Mouse (Mus musculus): ENCODE results near the gene Cyp2f2. TPM values are rescaled to one million over a fixed set of nuclear protein-coding genes. Genes with fewer than 3 reads are reported as not detected.

Cyp2f2 gene
- polyA plus RNA-seq, 1 experiment from 2014 or later = 75.8 TPM

DNA sequence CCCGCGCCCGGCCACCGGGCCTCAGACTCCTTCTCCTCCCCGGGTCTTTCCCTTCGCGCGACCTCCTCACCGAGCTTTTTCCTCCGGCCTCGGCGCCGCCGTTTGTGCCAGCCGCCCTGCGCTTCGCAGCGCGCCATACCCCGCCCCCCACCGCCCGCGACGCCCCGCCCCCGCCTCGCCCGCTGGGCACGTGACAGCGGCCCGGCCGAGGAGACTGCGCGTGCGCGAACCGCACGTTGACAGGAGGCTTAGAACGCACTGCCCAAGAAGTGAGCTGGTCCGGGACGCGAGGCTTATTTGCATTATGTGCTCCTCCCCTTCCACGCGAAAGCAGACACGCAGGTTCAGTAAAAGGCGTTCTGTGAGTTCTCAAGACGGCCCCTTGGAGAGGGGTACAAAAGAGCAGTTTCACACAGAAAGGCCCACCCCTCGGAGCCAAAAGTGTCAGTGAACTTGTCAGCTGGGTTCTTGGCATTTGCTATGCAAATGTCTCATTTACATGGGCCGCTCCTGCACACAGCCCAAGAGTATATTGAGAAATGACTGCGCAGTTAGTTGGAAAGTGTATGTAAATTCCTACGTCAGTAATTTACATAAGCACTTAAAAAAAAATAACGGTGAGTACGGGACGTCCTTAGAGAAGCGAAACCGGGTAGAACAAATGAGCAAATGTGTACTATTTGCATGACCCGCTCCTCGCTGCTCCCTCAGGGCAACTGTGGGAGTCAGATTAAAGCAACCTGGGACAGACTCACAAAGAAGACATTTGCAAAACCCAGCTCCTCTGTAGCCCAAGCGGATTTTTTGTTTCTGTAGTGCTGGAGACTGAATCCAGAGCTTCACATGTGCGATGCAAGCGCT is 47.1 kb downstream of the Cyp2f2 start, which contains the start of gene Egln2:
Gene Egln2 (minus strand): TSS at position 189 of the 861 bp plus-strand sequence.
- Histone ChIP-seq H3K4me3 (ENCODE audit: low read length) (peak within 1 kb of the TSS; percentile 62), H3K9me3 (ENCODE audit: control insufficient read depth, low read length) (no peaks in the 10 kb centered on the region), H3K27me3 (ENCODE audit: control insufficient read depth, insufficient read depth, low read depth, low read length) (no peaks in the 10 kb centered on the region), H3K4me2 (ENCODE audit: low read depth, low read length) (peak within 1 kb of the TSS; percentile 89), H3K27ac (ENCODE audit: low read length) (peak within 1 kb of the TSS; percentile 99), H3K4me1 (replicated peaks; ENCODE audit: control insufficient read depth, insufficient read depth, low read length) (peaks cover 41% of the 10 kb centered on the region), H3K9ac (ENCODE audit: low read length) (peak within 1 kb of the TSS; percentile 92), H3K36me3 (ENCODE audit: control insufficient read depth, insufficient read depth, low read length) (peaks cover 19% of the 10 kb centered on the region)
- ATAC-seq (ENCODE audit: low read depth) = peak; percentile 88
- WGBS = 2% methylated on average over 61 of the region's 61 CpGs

DNA sequence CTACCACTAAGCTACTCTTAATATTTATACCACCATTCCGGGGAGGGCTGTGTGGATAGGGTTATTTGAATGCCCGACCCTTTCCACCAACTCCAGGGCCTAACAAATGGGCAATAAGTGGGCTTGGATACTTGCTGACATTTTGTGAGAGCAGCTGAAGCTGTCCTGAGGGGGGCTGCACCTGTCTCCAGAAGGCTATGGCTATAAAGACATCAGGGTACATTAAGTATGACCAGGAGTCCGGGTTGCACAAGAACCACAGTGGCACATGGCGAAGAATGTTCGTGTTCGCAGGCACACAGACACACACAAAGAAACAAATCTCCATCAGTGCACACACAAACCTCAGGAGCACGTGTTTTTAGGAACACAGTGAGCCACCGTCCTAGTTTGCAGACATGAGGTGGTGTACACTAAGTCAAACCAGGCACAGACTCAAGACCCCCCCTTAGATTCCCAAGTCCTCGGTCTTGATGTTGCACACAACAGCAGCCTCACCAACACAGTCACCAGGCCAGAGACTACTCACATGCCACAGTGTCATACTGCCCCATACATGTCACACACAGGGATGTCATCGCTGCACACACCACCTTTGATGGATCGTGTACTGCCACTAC is 47.9 kb downstream of the Cyp2f2 start:
- WGBS = 67% methylated on average over 11 of the region's 11 CpGs
- Histone ChIP-seq H3K36me3 (ENCODE audit: control insufficient read depth, insufficient read depth, low read length) (peaks cover 23% of the 10 kb centered on the region), H3K9ac (ENCODE audit: low read length) (peak overlapping the region; percentile 92)

DNA sequence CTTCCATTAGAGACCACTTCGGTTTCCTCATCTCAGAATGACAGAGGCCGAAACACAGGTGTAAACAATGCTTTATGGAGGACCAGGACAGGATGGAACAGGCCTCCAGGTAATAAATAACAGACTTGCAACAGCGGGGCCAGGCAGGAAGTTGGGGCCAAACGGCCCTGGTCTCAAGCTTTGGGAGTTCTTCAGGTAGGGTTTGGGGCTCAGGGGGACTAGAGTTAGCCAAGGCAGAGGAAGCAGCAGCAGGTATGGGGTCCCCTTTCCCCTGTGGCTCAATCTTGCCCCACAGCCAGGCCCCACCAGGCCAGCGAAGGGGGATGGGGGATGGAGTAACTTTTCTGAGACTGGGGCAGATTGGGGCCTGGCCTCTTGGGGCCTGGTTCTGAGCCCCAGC is 48.7 kb downstream of the Cyp2f2 start:
- H3K27me3 ChIP-seq (ENCODE audit: control insufficient read depth, insufficient read depth, low read depth, low read length) = no peaks in the 10 kb centered on the region
- ATAC-seq (ENCODE audit: low read depth) = no peak
- H3K9me3 ChIP-seq (ENCODE audit: control insufficient read depth, low read length) = no peaks in the 10 kb centered on the region
- H3K9ac ChIP-seq (ENCODE audit: low read length) = no peak overlapping the region
- no peak overlapping the region for H3K4me3 ChIP-seq (ENCODE audit: low read length)
- H3K27ac ChIP-seq (ENCODE audit: low read length) = no peak overlapping the region
- peaks cover 27% of the 10 kb centered on the region for H3K36me3 ChIP-seq (ENCODE audit: control insufficient read depth, insufficient read depth, low read length)
- peaks cover 31% of the 10 kb centered on the region for H3K4me1 ChIP-seq (replicated peaks; ENCODE audit: control insufficient read depth, insufficient read depth, low read length)
- WGBS = 83% methylated on average over 5 of the region's 5 CpGs
- H3K4me2 ChIP-seq (ENCODE audit: low read depth, low read length) = no peak overlapping the region

More for the DNA sequence above, 47.9 kb downstream of the Cyp2f2 start:
- H3K4me3 ChIP-seq (ENCODE audit: low read length) = peak overlapping the region; percentile 62
- H3K27me3 ChIP-seq (ENCODE audit: control insufficient read depth, insufficient read depth, low read depth, low read length) = no peaks in the 10 kb centered on the region
- H3K4me1 ChIP-seq (replicated peaks; ENCODE audit: control insufficient read depth, insufficient read depth, low read length) = peaks cover 37% of the 10 kb centered on the region
- H3K27ac ChIP-seq (ENCODE audit: low read length) = peak overlapping the region; percentile 99
- ATAC-seq (ENCODE audit: low read depth) = no peak
- H3K9me3 ChIP-seq (ENCODE audit: control insufficient read depth, low read length) = no peaks in the 10 kb centered on the region
- peak overlapping the region; percentile 89 for H3K4me2 ChIP-seq (ENCODE audit: low read depth, low read length)

DNA sequence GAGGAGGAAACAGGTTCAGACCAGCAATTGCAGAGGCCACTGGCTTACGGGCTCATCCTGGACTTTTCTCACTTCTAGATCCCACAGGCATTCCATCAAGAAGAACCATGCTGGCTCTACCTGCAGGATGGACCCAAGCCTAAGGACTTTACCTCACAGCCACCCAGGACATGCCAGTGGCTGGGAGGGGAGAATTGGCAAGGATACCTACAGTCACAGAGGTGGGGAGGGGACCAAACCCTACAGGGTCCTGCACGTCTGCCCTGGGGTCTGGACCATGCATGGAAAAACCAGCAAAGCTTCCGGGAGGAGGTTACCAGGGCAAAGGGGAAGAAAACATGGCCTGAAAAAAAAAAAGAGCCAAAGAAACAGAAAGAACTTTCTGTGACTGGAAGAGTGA is 51.3 kb downstream of the Cyp2f2 start:
- no peaks in the 10 kb centered on the region for H3K27me3 ChIP-seq (ENCODE audit: control insufficient read depth, insufficient read depth, low read depth, low read length)
- H3K4me1 ChIP-seq (replicated peaks; ENCODE audit: control insufficient read depth, insufficient read depth, low read length) = peaks cover 9% of the 10 kb centered on the region
- no peak overlapping the region for H3K4me3 ChIP-seq (ENCODE audit: low read length)
- no peak overlapping the region for H3K27ac ChIP-seq (ENCODE audit: low read length)
- H3K9me3 ChIP-seq (ENCODE audit: control insufficient read depth, low read length) = no peaks in the 10 kb centered on the region
- no peak overlapping the region for H3K9ac ChIP-seq (ENCODE audit: low read length)
- WGBS = 87% methylated on average over 3 of the region's 3 CpGs
- peaks cover 26% of the 10 kb centered on the region for H3K36me3 ChIP-seq (ENCODE audit: control insufficient read depth, insufficient read depth, low read length)
- no peak for ATAC-seq (ENCODE audit: low read depth)
- no peak overlapping the region for H3K4me2 ChIP-seq (ENCODE audit: low read depth, low read length)

DNA sequence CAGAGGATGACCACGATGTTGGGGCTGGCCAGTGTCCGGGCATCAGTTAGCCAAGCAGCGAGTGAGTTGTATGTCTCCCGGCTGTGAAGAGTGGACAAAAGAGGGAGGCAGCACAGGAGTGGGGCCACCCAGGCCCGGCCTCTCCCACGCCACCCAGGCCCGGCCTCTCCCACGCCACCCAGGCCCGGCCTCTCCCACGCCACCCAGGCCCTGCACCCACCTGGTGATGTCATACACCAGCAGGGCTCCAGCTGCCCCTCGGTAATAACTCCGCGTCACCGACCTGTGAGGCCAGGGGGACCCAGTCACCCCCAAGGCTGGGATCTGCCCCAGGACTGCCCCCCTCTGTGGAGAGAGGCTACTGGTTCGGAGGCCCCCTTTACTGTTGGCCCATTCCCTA is 54.8 kb downstream of the Cyp2f2 start:
- no peak for ATAC-seq (ENCODE audit: low read depth)
- no peak overlapping the region for H3K9ac ChIP-seq (ENCODE audit: low read length)
- no peaks in the 10 kb centered on the region for H3K9me3 ChIP-seq (ENCODE audit: control insufficient read depth, low read length)
- no peak overlapping the region for H3K4me2 ChIP-seq (ENCODE audit: low read depth, low read length)
- no peak overlapping the region for H3K27ac ChIP-seq (ENCODE audit: low read length)
- H3K36me3 ChIP-seq (ENCODE audit: control insufficient read depth, insufficient read depth, low read length) = peaks cover 26% of the 10 kb centered on the region
- peaks cover 9% of the 10 kb centered on the region; the same call in 1 of the 2 replicates for H3K4me1 ChIP-seq (replicated peaks; ENCODE audit: control insufficient read depth, insufficient read depth, low read length)
- H3K27me3 ChIP-seq (ENCODE audit: control insufficient read depth, insufficient read depth, low read depth, low read length) = no peaks in the 10 kb centered on the region
- no peak overlapping the region for H3K4me3 ChIP-seq (ENCODE audit: low read length)
- 95% methylated on average over 15 of the region's 15 CpGs for WGBS

DNA sequence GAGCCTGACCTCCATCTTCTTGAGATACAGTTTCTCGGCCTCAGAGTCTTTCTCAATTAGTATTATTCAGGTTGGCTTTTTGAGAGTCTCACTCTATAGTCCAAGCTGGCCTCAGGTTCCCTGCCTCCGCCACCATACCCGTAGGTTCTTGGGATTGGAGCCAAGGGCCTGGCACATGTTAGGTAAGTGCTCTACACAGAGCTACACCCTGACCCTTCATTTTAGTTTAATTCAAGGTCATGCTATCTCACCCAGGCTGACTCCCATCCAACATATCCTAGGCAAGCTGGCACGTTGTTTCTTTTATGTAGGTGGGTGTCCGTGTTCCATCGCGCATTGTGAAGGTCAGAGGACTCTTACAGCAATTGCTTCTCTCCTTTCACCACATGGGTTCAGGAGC is 55.2 kb downstream of the Cyp2f2 start:
- Histone ChIP-seq H3K27ac (ENCODE audit: low read length) (no peak overlapping the region), H3K36me3 (ENCODE audit: control insufficient read depth, insufficient read depth, low read length) (peaks cover 26% of the 10 kb centered on the region), H3K4me3 (ENCODE audit: low read length) (no peak overlapping the region), H3K9me3 (ENCODE audit: control insufficient read depth, low read length) (no peaks in the 10 kb centered on the region), H3K4me1 (replicated peaks; ENCODE audit: control insufficient read depth, insufficient read depth, low read length) (peaks cover 13% of the 10 kb centered on the region), H3K9ac (ENCODE audit: low read length) (no peak overlapping the region), H3K27me3 (ENCODE audit: control insufficient read depth, insufficient read depth, low read depth, low read length) (no peaks in the 10 kb centered on the region), H3K4me2 (ENCODE audit: low read depth, low read length) (no peak overlapping the region)
- no peak for ATAC-seq (ENCODE audit: low read depth)
- WGBS = 90% methylated on average over 7 of the region's 7 CpGs

DNA sequence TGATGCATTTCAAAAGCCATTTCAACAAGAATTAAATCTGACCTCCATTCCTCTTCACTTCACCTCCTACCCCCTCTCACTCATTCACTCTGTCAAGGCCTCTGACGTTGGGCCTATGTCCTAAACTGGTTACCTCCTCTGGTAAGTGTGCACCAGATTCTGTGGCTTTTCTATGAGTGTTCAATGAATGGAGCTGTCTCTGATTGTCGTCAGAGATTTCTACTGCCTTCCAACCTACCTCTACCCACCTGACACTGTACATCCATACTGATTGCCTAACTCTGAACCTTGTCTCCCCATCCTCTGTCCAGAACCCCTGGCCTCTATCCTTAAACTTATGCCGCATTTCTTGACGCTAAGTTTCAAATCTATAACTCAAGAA is 58.2 kb downstream of the Cyp2f2 start:
- ATAC-seq (ENCODE audit: low read depth) = no peak

DNA sequence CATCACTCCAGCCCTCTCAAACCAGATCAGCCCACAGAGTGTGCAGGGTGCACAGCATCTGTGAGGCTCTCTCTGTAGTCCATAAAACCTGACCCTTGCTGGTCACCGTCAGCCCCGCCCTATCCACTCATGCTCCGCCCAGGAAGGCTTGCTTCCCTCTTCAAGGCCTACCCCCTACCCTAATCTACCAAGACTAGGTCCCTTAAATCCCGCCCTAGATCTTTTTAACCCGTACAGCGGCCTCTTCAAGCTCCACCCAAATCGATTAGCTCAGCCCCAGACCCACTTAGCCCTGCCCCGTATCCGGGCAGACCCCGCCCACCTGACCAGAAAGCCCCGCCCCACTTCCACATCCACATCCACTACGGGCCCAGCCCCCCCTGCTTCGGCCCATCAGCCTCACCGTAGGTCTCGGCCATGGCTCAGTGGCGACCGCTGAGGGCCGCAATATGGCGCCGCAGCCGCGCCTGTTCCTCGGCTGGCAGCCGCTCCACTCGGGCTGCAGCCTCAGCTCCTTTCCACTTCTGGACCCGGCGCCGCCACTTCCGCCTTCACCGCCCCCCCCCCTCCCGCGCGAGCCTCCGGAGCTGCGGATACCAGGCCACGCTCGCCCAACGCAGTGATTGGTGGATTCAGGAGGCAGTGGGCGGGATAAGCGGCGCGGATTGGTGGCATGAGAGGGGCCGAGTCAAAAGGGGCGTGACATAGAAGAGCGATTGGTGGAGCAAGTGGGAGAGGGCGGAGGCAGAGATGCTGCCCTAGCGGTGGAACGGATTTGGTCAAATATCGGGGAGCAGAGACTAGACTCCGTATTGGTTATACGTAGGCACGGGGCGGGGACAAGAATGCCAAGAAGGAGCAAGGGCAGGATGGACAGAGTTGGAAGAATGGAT is 58.9 kb downstream of the Cyp2f2 start, which contains the start of gene Rab4b:
Gene Rab4b (minus strand): TSS at position 573 of the 893 bp plus-strand sequence.
- Histone ChIP-seq H3K27ac (ENCODE audit: low read length) (peak within 1 kb of the TSS; percentile 98), H3K4me2 (ENCODE audit: low read depth, low read length) (peak within 1 kb of the TSS; percentile 70), H3K36me3 (ENCODE audit: control insufficient read depth, insufficient read depth, low read length) (peaks cover 8% of the 10 kb centered on the region; the same call in 1 of the 2 replicates), H3K27me3 (ENCODE audit: control insufficient read depth, insufficient read depth, low read depth, low read length) (no peaks in the 10 kb centered on the region), H3K9me3 (ENCODE audit: control insufficient read depth, low read length) (no peaks in the 10 kb centered on the region), H3K4me1 (replicated peaks; ENCODE audit: control insufficient read depth, insufficient read depth, low read length) (peaks cover 17% of the 10 kb centered on the region), H3K9ac (ENCODE audit: low read length) (peak within 1 kb of the TSS; percentile 64), H3K4me3 (ENCODE audit: low read length) (peak within 1 kb of the TSS; percentile 75)
- WGBS = under 1% methylated on average over 52 of the region's 53 CpGs
- ATAC-seq (ENCODE audit: low read depth) = peak; percentile 97

More for the DNA sequence above, 58.2 kb downstream of the Cyp2f2 start:
- Histone ChIP-seq H3K36me3 (ENCODE audit: control insufficient read depth, insufficient read depth, low read length) (peaks cover 11% of the 10 kb centered on the region; the same call in 1 of the 2 replicates), H3K4me2 (ENCODE audit: low read depth, low read length) (peak overlapping the region; percentile 70), H3K27ac (ENCODE audit: low read length) (peak overlapping the region; percentile 98), H3K9me3 (ENCODE audit: control insufficient read depth, low read length) (no peaks in the 10 kb centered on the region), H3K4me3 (ENCODE audit: low read length) (peak overlapping the region; percentile 75), H3K9ac (ENCODE audit: low read length) (peak overlapping the region; percentile 64), H3K4me1 (replicated peaks; ENCODE audit: control insufficient read depth, insufficient read depth, low read length) (peaks cover 17% of the 10 kb centered on the region), H3K27me3 (ENCODE audit: control insufficient read depth, insufficient read depth, low read depth, low read length) (no peaks in the 10 kb centered on the region)
- WGBS = 15% methylated on average over 4 of the region's 4 CpGs
